Mouse (Mus musculus) CH12.LX (cell line): ENCODE data around the gene Styk1. TPM values are rescaled to one million over a fixed set of nuclear protein-coding genes. Genes with fewer than 3 reads are reported as not detected.
A peak's percentile ranks its signal among the peaks of the same experiment; 100 is the strongest.

Experiments used
- DNase-seq: peaks from one replicate; pipeline ENCODE4 v3.0.0-alpha.2; 2013; ENCODE audit errors: extremely low read depth
- H3K27ac ChIP-seq: 2 replicates; pipeline ENCODE4 v1.5.1; 2012; ENCODE audit warnings: low read depth, mild to moderate bottlenecking, control low read depth, moderate library complexity; ENCODE audit not compliant: insufficient read depth
- H3K27me3 ChIP-seq: replicated peaks from 2 replicates; pipeline ENCODE3; 2012; ENCODE audit warnings: inconsistent platforms
- H3K36me3 ChIP-seq, 2 experiments: replicated peaks in 1 of 2; 2 replicates each; pipeline versions ENCODE3 to v1.6.1; 2012; ENCODE audit warnings: inconsistent platforms in 1 of 2, low read length in 1 of 2, mild to moderate bottlenecking in 1 of 2, mixed read lengths in 1 of 2, moderate library complexity in 1 of 2; ENCODE audit not compliant: control insufficient read depth in 1 of 2, insufficient read depth in 1 of 2
- H3K4me1 ChIP-seq, 2 experiments: 2 replicates each; pipeline ENCODE4 v1.6.1; 2012; ENCODE audit warnings: inconsistent platforms in 1 of 2, moderate library complexity in 1 of 2; ENCODE audit not compliant: insufficient read depth in 2 of 2, control insufficient read depth in 1 of 2
- H3K4me2 ChIP-seq: 2 replicates; pipeline ENCODE4 v1.6.1; 2012; ENCODE audit warnings: low read depth, mild to moderate bottlenecking, control low read depth; ENCODE audit not compliant: poor library complexity, insufficient read depth, severe bottlenecking
- H3K4me3 ChIP-seq, 3 experiments: fragments of 150-350 bp in 1 of 3; sonication (generic) in 1 of 3; replicated peaks in 1 of 3; 2 replicates each; pipeline versions ENCODE3 to v1.5.1; 2011 to 2012; ENCODE audit warnings: low read depth in 2 of 3, low read length in 2 of 3, mild to moderate bottlenecking in 2 of 3, moderate library complexity in 2 of 3, control low read depth in 1 of 3, improper control_type of control experiment in 1 of 3, inconsistent platforms in 1 of 3, mixed read lengths in 1 of 3; ENCODE audit not compliant: poor library complexity in 1 of 3
- H3K79me2 ChIP-seq: replicated peaks from 2 replicates; pipeline ENCODE4 v1.6.1; 2012; ENCODE audit warnings: mild to moderate bottlenecking, moderate library complexity; ENCODE audit not compliant: control insufficient read depth, poor library complexity, insufficient read depth, severe bottlenecking; ENCODE audit errors: extremely low read depth
- H3K9ac ChIP-seq: 2 replicates; pipeline ENCODE4 v1.6.1; 2012; ENCODE audit warnings: low read depth, mild to moderate bottlenecking, control low read depth, moderate library complexity; ENCODE audit not compliant: insufficient read depth
- H3K9me3 ChIP-seq: replicated peaks from 2 replicates; pipeline ENCODE3; 2012; ENCODE audit warnings: low read length, inconsistent platforms, mixed read lengths
- BHLHE40 ChIP-seq: IDR thresholded peaks from 2 replicates; pipeline ENCODE4 v1.6.1; 2011; ENCODE audit warnings: mild to moderate bottlenecking, low read depth, low read length, improper control_type of control experiment
- CHD1 ChIP-seq: IDR thresholded peaks from 2 replicates; pipeline ENCODE4 v1.6.1; 2012; ENCODE audit warnings: low read depth, low read length, improper control_type of control experiment, inconsistent platforms
- CHD2 ChIP-seq: IDR thresholded peaks from 2 replicates; pipeline ENCODE4 v1.6.1; 2011; ENCODE audit warnings: low read length, improper control_type of control experiment
- ETS1 ChIP-seq: conservative IDR thresholded peaks from 2 replicates; pipeline ENCODE4 v1.6.1; 2012; ENCODE audit warnings: low read depth, mild to moderate bottlenecking, inconsistent platforms, low read length, improper control_type of control experiment, moderate library complexity
- GABPA ChIP-seq: IDR thresholded peaks from 2 replicates; pipeline ENCODE4 v1.6.1; 2012; ENCODE audit warnings: low read depth, low read length, improper control_type of control experiment, inconsistent platforms; ENCODE audit not compliant: insufficient replicate concordance
- HCFC1 ChIP-seq: IDR thresholded peaks from 2 replicates; pipeline ENCODE4 v1.6.1; 2012; ENCODE audit warnings: low read depth, mild to moderate bottlenecking, inconsistent platforms, low read length, improper control_type of control experiment
- JUN ChIP-seq: IDR thresholded peaks from 2 replicates; pipeline ENCODE4 v1.6.1; 2011; ENCODE audit warnings: low read depth, mild to moderate bottlenecking, low read length, improper control_type of control experiment, moderate library complexity; ENCODE audit not compliant: insufficient read depth
- JUND ChIP-seq: conservative IDR thresholded peaks from 2 replicates; pipeline ENCODE4 v1.6.1; 2011; ENCODE audit warnings: low read depth, low read length, improper control_type of control experiment
- MAFK ChIP-seq: IDR thresholded peaks from 2 replicates; pipeline ENCODE4 v1.6.1; 2011; ENCODE audit warnings: low read length, improper control_type of control experiment; ENCODE audit not compliant: insufficient replicate concordance
- MAX ChIP-seq: IDR thresholded peaks from 2 replicates; pipeline ENCODE4 v1.6.1; 2011; ENCODE audit warnings: low read length, improper control_type of control experiment
- MAZ ChIP-seq: IDR thresholded peaks from 2 replicates; pipeline ENCODE4 v1.6.1; 2012; ENCODE audit warnings: low read depth, mild to moderate bottlenecking, inconsistent platforms, low read length, improper control_type of control experiment, moderate library complexity
- MXI1 ChIP-seq: IDR thresholded peaks from 2 replicates; pipeline ENCODE4 v1.6.1; 2011; ENCODE audit warnings: mild to moderate bottlenecking, low read depth, low read length, improper control_type of control experiment
- NELFE ChIP-seq: IDR thresholded peaks from 2 replicates; pipeline ENCODE4 v1.6.1; 2011; ENCODE audit warnings: low read depth, low read length, improper control_type of control experiment
- NRF1 ChIP-seq: IDR thresholded peaks from 2 replicates; pipeline ENCODE4 v1.6.1; 2014; ENCODE audit warnings: low read depth, mild to moderate bottlenecking, inconsistent platforms, low read length, improper control_type of control experiment, moderate library complexity
- PAX5 ChIP-seq: IDR thresholded peaks from 2 replicates; pipeline ENCODE4 v1.6.1; 2012; ENCODE audit warnings: low read length, inconsistent platforms, mixed read lengths
- POLR2A ChIP-seq: IDR thresholded peaks from 2 replicates; pipeline ENCODE4 v1.6.1; 2011; ENCODE audit warnings: low read depth, mild to moderate bottlenecking, improper control_type of control experiment, low read length
- POLR2AphosphoS2 ChIP-seq: IDR thresholded peaks from 2 replicates; pipeline ENCODE4 v1.6.1; 2011; ENCODE audit warnings: low read depth, low read length, improper control_type of control experiment
- RAD21 ChIP-seq: IDR thresholded peaks from 2 replicates; pipeline ENCODE4 v1.6.1; 2011; ENCODE audit warnings: low read depth, mild to moderate bottlenecking, low read length, improper control_type of control experiment, moderate library complexity
- RCOR1 ChIP-seq: conservative IDR thresholded peaks from 2 replicates; pipeline ENCODE4 v1.6.1; 2012; ENCODE audit warnings: low read depth, mild to moderate bottlenecking, inconsistent platforms, low read length, improper control_type of control experiment
- SIN3A ChIP-seq: IDR thresholded peaks from 2 replicates; pipeline ENCODE4 v1.6.1; 2012; ENCODE audit warnings: low read length, improper control_type of control experiment, inconsistent platforms
- SMC3 ChIP-seq: IDR thresholded peaks from 2 replicates; pipeline ENCODE4 v1.6.1; 2011; ENCODE audit warnings: low read depth, low read length, improper control_type of control experiment
- TBP ChIP-seq: conservative IDR thresholded peaks from 2 replicates; pipeline ENCODE4 v1.6.1; 2011; ENCODE audit warnings: low read depth, low read length, improper control_type of control experiment
- TCF12 ChIP-seq: IDR thresholded peaks from 2 replicates; pipeline ENCODE4 v1.6.1; 2014; ENCODE audit warnings: low read depth, mild to moderate bottlenecking, inconsistent platforms, low read length, improper control_type of control experiment
- UBTF ChIP-seq: IDR thresholded peaks from 2 replicates; pipeline ENCODE4 v1.6.1; 2012; ENCODE audit warnings: low read depth, mild to moderate bottlenecking, inconsistent platforms, low read length, improper control_type of control experiment, moderate library complexity
- USF1 ChIP-seq: IDR thresholded peaks from 2 replicates; pipeline ENCODE4 v1.6.1; 2014; ENCODE audit warnings: low read depth, mild to moderate bottlenecking, inconsistent platforms, low read length, improper control_type of control experiment
- USF2 ChIP-seq: conservative IDR thresholded peaks from 2 replicates; pipeline ENCODE4 v1.6.1; 2011; ENCODE audit warnings: low read depth, low read length, improper control_type of control experiment
- ZC3H11A ChIP-seq: IDR thresholded peaks from 2 replicates; pipeline ENCODE4 v1.6.1; 2012; ENCODE audit warnings: low read depth, mild to moderate bottlenecking, inconsistent platforms, low read length, improper control_type of control experiment
- dilution Hi-C: fragments of 300-500 bp; cut with MboI; formaldehyde crosslinking; loops from 2 replicates; pipeline ENCODE4 v1.14.3; 2020; ENCODE audit warnings: low sequenced_read_pairs; ENCODE audit not compliant: extremely low pct_unique_long_range_greater_than_20kb, extremely low pct_ligation_motif_present
- in situ Hi-C: fragments of 300-500 bp; cut with MboI; formaldehyde crosslinking; loops from 3 replicates; pipeline ENCODE4 v1.14.3; 2019; ENCODE audit warnings: low sequenced_read_pairs, low pct_ligation_motif_present, low pct_unique_long_range_greater_than_20kb, mixed read lengths
- polyA plus RNA-seq: library from polyadenylated mRNA; unstranded; fragments of >175 nt; gene quantifications from 2 replicates; pipeline ENCODE4 v1.2.1, GENCODE M21; 2012; ENCODE audit warnings: low read depth; ENCODE audit not compliant: insufficient read length
- total RNA-seq, 2 experiments: library from RNA; depleted of rRNA; stranded (reverse); fragments of 300-350 nt in 1 of 2; fragments of >200 nt in 1 of 2; gene quantifications; 2 replicates each; pipeline ENCODE4 v1.2.3; 2012 to 2014

Styk1 gene
- total and polyA plus RNA-seq, 3 experiments: not detected

GRCm38 (mm10) chr6:131382232-131382983, 29.0 kb upstream of the Styk1 start:
- no peaks in the 10 kb centered on the region for H3K9me3 ChIP-seq
- H3K79me2 ChIP-seq: peaks cover 85% of the 10 kb centered on the region
- H3K4me3 ChIP-seq: no peak overlapping the region
- in situ Hi-C loops: no loop called here
- dilution Hi-C loops: no loop called here
- H3K4me2 ChIP-seq: no peak overlapping the region
- H3K27me3 ChIP-seq: no peaks in the 10 kb centered on the region
- DNase-seq: no peak
- peaks cover 3 to 37% of the 10 kb centered on the region in 2 experiments for H3K4me1 ChIP-seq
- no peak for TF ChIP-seq MAZ
- no peak for TF ChIP-seq GABPA
- TF ChIP-seq MAFK: no peak
- no peak for TF ChIP-seq USF1
- TF ChIP-seq ETS1: no peak
- TF ChIP-seq UBTF: no peak
- TF ChIP-seq JUN: no peak
- TF ChIP-seq POLR2A: 0 out of 2 replicates have a peak, but pooled peaks have one; percentile 27
- TF ChIP-seq JUND: no peak
- no peak for TF ChIP-seq SMC3
- no peak for TF ChIP-seq BHLHE40
- TF ChIP-seq CHD1: no peak
- no peak for TF ChIP-seq SIN3A
- TF ChIP-seq POLR2AphosphoS2: 0 out of 2 replicates have a peak, but pooled peaks have one; percentile 25
- no peak for TF ChIP-seq MAX
- no peak for TF ChIP-seq ZC3H11A
- peaks cover 43 to 74% of the 10 kb centered on the region in 2 experiments for H3K36me3 ChIP-seq
- H3K27ac ChIP-seq: no peak overlapping the region
- no peak overlapping the region for H3K9ac ChIP-seq

- peaks cover 67% of the 10 kb centered on the region for H3K79me2 ChIP-seq
- H3K36me3 ChIP-seq: peaks cover 60 to 98% of the 10 kb centered on the region in 2 experiments
- no peaks in the 10 kb centered on the region for H3K27me3 ChIP-seq
- in situ Hi-C loops: no loop called here
- H3K9me3 ChIP-seq: no peaks in the 10 kb centered on the region
- dilution Hi-C loops: no loop called here
- no peak overlapping the region for H3K27ac ChIP-seq
- no peak overlapping the region for H3K4me2 ChIP-seq
- TF ChIP-seq NRF1: no peak
- TF ChIP-seq TCF12: no peak
- TF ChIP-seq MAFK: no peak
- TF ChIP-seq TBP: no peak
- TF ChIP-seq CHD1: no peak
- no peak for TF ChIP-seq JUND
- no peak for TF ChIP-seq MXI1
- no peak for TF ChIP-seq CHD2
- no peak for TF ChIP-seq POLR2AphosphoS2
- TF ChIP-seq ZC3H11A: no peak
- TF ChIP-seq HCFC1: no peak
- no peak for TF ChIP-seq NELFE
- no peak for TF ChIP-seq USF2
- no peak for TF ChIP-seq POLR2A
- TF ChIP-seq MAX: no peak
- TF ChIP-seq RAD21: no peak
- TF ChIP-seq BHLHE40: no peak
- no peak for TF ChIP-seq SIN3A
- TF ChIP-seq RCOR1: no peak
- TF ChIP-seq PAX5: no peak
- peaks cover 3 to 22% of the 10 kb centered on the region in 2 experiments for H3K4me1 ChIP-seq
- no peak overlapping the region for H3K9ac ChIP-seq
- no peak for DNase-seq
- no peak overlapping the region for H3K4me3 ChIP-seq
Observed at GRCm38 (mm10) chr6:131378858-131379428, 25.5 kb upstream of the Styk1 start.
